Mouse (Mus musculus) urinary bladder, postnatal 36 days (tissue): ENCODE data around the gene Oas2.
"Not testable (repeated sequence)": the region's sequence is repeated elsewhere in the genome, so short reads cannot be mapped to it uniquely, and the experiment has no call there.

ENCODE experiments used
- DNase-seq, 2 experiments: peaks; one replicate each; pipeline ENCODE4 v3.0.0; 2022; ENCODE audit warnings: low spot score in 2 of 2, mixed read lengths in 1 of 2

The Oas2 gene

DNA sequence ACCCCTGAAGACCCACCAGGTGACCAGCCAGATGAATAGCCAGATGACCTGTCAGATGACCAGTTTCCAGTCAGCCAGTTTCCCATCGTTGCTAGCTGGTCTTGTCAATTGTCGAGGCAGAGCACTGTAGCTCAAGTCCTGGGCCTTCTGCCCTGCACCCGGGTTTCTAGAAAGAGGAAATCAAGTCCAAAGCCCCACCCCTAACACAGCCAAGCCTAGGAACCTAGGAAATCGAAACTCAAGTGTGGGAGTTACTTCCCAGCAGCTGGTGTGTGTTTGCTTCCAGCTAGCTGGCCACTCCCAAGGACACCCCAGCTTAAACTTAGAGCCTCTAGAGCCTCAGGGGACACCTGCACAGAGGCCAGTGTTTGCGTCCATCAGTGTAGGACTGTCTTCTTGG is at the start of gene Oas2:
TSS of gene Oas2 (minus strand) at position 166 of the 400 bp plus-strand sequence.
- DNase-seq, result no peak

DNA sequence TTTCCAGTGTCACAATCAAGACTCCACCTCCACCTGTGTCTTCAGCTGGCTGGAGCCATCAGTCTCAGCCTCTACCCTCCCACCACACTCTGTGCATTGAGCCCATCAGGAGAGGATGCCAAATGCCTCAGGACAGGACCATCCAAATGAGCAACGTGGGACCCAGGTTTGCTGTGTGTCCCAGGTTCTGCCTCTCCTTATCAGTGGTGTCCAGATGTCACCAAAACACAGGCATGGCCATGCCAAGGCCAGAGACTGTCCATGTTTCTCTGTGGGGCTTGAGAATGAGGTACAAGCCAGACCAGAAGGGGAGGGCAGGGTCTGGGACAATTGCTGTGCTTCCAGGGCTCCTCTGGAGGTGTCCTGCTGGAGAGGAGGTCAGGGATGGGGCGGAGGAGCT is 49.3 kb upstream of the Oas2 start:
- not testable (repeated sequence) for DNase-seq

DNA sequence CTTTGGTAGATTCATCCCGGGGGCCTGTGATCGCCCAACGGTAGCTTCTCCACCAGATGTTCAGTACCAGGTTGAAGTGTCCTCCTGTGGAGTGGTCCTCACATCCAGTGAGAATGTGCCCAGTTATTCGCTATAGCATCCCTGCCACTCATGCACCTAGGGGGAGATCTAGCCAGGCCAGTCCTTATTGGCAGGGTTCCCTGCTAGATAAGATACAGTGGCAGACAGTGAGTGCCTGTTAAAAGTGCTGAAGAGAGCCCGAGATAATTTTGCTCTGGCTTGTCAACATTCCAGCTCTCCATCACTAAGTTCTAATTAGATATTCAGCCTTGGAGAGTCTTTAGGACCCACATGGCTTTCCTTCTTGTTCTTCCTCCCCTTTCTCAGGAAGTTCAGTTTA is 48.5 kb upstream of the Oas2 start:
- not testable (repeated sequence) for DNase-seq

DNA sequence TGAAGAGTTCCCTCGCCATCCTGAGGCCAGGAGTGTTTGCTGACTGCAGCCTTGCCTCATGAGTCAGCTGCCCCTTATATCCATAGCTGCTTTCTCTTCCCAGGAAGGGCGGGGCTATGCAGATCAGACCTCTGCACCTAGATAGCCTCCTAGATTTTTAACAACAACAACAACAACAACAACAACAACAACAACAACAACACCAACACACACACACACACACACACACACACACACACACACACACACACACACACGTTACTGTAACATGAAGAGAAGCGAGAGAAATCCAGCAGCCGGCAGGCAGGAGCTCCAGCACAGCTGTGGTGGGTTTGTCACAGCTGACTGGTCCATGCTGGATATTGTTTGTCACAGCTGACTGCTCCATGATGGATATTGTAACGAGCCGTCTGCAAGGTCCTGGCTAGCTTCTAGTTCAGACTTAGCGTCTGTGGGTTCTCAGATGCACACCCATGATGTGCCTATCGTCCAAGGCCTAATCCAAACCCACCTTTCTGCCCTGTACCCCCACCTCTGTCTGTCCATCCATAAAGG is 45.9 kb upstream of the Oas2 start, which contains the start of gene Oas1e:
TSS of gene Oas1e (minus strand) at position 51 of the 555 bp plus-strand sequence.
- DNase-seq, result not testable (repeated sequence)

DNA sequence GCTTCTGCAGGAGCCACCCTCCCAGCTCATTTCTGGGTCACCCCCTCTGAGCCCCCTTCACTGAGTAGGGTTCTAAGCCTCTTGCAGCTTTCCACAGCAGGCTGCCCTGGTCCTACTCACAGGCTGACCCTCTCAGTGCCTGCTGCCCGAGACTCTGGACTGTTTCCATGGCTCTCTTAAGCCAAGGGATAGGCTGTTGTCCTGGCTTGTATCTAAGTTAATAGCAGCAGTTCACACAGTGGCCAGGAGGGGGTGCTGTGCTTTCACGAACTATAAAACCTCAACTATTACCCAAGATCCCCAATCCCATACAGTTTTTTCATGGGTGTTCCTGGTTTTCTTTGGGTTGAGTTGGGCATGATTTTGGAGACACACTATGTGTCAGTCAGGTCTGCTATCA is 43.4 kb upstream of the Oas2 start:
- peak; percentile 13 to 20 for DNase-seq

DNA sequence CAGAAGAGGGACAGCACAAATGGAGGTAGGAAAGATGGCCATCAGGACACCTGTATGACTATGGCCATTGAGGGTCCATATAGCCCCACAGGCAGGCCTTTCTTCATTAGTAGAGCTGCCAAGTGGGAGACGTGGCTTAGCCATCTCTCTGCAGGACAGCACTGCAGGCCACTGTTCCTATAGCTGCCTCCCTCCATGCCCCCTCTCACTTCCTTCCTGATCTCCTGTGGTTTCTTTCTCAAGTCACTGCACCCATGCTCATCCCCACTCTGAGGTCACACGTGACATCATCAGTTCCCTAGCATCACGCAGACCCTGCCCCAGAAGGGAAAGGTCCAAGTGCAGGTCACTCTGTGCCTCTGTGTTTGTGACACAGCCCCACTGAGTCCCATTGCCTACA is 37.4 kb upstream of the Oas2 start:
- DNase-seq, result no peak

DNA sequence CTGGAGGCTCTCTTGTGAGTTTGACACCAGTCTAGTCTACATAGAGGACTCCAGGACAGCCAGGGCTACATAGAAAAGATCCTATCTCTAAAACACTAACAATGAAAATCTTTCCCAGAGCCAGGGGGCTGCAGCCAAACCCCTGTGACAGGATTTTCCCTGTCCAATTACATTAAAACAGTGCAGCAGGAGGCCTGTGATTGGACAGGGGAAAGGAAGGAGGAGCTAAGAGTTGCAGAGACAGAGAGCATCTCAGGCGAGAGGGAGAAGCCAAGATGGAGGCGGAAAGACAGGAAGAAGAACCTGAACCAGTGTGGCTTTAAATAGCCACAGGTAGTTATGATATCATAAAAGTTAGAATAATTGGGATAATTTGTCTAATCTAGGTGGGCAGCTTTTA is 32.8 kb upstream of the Oas2 start:
- no peak for DNase-seq

DNA sequence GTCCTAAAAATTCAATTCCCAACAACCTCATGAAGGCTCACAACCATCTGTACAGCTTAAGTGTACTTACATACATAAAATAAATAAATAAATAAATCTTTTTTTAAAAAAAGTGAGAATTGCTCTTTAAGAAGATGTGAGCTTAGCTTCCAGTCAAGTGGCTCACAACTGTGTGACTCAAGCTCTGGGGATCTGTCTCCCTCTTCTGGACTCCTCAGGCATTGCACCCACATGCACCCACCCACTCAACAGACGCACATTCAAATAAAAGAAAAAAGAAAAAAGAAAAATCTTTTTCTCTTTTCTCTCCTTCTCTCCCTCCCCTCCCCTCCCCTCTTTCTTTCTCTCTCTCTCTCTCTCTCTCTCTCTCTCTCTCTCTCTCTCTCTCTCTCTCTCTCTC is 32.0 kb upstream of the Oas2 start:
- no peak for DNase-seq

DNA sequence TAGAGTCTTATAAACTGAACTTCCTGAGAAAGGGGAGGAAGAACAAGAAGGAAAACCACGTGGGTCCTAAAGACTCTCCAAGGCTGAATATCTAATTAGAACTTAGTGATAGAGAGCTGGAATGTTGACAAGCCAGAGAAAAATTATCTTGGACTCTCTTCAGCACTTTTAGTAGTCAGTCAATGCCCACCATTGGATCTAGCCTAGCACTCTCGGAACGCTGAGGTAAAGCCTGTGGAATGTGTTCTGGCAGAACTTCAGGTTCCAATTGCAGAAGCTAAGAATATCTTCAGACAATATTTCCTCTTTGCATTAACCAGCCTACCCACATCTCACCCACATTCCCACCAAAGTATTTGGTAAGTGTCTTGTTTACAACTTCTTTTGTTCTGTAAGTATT is 30.3 kb upstream of the Oas2 start:
- no peak for DNase-seq

DNA sequence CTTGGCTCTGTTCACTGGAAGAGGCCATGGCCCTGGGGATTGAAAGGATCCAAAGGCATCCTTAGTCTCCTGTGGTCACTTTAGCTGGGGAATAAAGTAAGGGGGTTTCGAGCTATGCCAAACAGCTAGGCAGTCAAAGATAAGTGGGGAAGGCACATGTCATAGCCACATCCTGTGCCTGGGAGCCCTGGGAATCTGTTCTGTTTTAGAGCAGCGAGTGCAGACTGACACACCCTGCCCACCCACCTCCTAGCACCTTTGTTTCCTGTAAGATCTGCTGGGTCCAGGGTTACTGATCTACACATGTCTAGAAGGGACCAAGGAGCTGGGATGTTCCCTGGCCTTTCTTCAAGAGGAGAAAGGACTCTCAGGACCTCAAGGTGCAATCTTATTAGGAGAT is 29.3 kb upstream of the Oas2 start:
- no peak for DNase-seq

DNA sequence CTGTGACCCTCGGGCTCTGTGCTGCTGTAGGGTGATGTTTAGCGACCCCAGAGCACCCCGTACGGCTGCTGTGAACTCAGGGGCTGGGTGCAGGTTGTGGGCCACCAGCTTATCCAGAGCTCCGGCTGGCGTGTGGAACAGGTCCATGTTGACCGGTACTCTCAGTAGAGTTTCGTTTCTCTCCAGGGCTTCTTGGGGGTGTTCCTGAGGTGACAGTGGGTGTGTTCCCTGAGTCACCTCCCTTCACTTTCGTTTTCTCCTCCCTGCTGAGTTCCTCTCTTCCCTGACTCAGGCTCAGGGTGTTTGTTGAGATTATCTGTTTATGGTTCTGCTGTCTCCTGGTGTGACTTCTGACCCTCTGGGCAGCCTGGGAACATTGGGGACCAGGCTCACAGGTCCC is 27.8 kb upstream of the Oas2 start, which contains the start of gene Oas3:
TSS of gene Oas3 (minus strand) at position 184 of the 400 bp plus-strand sequence.
- DNase-seq, result no peak

DNA sequence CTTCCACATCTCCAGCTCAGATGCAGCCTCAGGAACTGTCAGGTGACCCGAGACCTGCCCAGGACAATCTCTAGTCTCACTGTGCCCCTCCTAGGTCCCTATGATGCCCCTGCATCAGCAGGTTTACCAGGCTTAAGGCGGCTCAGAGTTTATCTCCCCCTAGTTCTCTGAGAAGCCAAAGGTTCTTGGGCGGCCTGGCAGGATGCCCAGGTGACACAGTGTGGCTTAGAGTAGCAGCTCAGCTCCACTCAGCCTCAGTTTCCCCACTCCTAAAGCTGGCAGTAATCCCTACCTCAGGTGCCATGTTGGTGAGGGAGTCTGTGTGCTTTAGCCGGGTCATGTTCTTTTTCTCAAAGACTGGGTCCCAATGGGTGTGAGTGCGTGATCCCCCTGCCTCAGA is 27.1 kb upstream of the Oas2 start:
- no peak for DNase-seq

DNA sequence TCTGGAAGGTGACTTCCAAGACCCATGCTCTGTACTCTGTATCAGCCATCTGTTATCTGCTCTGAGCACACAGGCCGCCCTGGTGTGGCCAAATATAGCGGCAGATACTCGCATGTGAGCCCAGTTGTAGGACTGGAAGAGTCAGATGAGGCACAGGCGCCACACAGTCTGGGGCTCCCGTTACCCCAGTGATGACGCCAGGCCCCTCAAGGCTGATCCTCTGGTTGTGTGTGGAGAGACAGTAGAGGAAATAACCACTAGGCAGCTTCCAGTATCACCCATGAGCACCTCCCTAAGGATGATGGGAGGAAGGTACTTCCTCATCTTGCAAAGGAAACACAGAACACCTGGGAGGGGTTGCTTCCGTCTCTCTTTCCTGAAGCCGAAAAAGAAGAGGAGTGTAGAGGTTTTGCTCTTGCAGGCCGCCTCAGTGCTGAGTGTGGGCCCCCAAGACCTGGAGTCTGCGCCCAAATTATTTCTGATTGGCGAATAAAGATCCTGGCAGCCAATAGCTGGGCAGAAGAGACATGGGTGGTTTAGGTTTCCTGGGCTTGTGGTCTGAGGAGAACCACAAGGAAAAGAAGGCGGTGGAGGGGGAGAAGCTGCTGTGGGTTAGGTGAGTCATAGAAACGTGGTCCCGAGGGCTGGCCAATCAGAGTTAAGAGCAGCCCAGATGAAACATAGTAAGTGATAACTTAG is 25.8 kb upstream of the Oas2 start:
- no peak for DNase-seq

DNA sequence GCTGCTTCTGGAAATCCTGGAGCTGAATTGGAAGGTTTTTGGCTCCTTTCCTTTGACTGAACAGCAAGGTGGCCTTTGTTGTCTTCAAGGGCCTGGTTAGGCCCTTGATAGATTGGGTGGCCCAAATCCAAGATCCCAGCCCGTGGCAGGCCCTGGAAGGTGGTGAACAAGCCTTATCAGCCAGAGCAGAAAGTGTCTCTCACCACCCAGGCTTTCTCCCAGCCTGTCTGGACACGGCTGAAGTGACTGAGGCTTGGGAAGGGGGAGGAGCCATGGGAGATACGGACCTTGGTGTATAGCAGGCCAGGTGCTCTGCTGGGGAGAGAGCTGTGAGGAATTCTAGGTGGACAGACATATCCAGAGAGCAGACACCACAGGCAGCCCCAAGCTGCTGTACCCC is 19.7 kb upstream of the Oas2 start:
- DNase-seq, result no peak

DNA sequence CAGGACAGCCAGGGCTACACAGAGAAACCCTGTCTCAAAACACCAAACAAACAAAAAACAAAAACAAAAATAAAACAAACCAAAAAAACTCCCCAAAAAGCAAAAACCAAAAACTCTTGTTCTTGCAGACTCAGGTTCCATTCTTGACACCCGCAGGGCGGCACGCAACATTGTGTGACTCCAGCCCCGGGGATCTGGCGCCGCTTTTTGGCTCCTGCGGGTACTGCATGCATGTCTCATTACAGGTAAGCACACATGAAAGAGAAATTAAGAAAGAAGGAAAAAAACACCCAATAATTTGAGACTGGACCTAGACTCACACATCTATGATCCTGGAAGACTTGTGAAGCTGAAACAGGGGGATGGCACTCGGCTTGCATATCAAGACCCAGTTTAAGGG is 15.4 kb upstream of the Oas2 start:
- DNase-seq, result no peak

DNA sequence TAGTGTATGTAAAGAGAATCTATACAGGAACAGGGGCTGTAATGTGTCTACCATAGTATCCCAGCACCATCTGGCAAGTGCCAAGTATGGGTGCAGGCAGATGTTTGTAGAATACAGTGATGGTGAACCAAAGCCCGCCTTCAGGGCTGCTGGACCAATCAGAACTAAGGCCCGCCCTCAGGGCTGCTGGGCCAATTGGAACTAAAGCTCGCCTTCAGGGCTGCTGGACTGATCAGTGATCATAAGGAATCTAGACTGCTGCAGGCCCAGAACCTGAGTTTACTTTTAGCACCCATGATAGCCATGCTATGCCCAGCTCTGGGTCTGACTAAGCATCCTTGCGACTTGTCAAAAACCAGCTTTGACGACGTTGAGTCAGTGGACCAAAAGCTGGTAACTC is 12.2 kb upstream of the Oas2 start:
- DNase-seq, result no peak

DNA sequence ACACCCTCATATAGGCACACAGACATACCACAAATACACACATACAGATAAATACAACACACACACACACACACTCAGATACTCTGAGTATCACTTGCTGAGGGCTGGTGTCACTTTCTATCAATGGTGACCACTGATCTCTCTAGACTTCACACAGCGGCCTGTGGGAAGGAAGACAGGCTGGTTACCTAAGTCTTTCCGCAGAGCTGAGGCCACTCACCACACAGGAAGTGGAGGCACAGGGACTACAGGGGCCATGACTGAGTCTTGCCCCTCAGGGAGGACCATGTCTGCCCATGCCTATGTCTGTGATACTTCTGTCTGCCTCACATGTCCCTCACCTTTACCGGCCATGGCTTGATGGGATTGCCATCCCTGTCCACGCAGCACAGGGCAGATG is 4.6 kb upstream of the Oas2 start:
- DNase-seq, result no peak

DNA sequence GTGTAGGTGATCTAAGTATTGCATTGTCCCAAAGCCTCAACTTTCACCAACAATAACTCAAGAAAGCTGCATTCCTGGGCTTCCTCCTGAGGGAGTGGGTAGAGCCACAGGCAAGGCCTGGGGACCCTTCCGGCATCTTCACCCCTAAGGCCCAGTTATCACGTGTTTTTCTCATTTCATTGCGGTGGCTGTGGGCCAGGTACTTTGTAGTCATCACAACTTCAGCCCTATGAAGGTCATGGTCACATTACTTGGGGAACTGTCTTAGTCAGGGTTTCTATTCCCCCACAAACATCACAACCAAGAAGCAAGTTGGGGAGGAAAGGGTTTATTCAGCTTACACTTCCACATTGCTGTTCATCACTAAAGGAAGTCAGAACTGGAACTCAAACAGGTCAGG is 3.1 kb upstream of the Oas2 start:
- DNase-seq, result no peak

DNA sequence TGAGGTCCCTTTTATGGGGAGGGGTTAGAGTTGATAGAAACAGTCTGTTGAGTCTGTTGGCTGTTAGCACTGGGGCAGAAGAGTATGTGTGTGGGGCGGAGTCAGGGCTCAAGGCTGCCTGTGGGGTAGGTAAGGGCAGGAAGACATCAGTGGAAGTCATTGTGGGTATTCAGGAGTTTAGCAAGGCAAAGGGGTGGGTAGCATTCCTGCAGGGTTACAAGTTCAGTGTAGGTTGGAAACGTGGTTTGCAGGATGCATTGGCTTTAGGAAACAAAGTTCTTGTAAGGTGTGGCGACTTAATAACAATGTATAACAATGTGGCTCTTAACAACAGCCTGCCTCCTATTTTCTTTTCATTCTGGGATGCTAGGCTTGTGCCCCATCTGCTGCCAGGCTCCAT is 1.6 kb upstream of the Oas2 start:
- DNase-seq, result no peak

DNA sequence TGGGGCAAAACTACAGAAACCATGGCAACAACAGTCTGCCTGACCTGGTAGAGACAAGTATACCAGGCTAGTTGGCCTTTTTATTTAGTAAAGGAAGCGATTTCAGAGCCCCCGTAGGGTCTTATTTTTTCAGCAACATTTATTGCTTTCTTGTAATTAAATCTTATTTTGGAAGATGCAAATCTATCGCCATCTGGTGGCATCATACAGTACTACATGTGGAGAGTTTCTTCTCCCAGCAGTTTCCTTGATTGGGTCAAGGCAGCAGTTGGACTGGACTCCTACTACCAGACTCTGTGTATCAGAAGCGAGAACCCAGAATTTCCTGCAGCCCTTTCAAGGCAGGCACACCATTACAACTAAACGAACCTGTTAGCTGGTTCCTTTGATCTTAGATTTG is 3.2 kb downstream of the Oas2 start:
- peak; percentile 15 to 18 for DNase-seq

DNA sequence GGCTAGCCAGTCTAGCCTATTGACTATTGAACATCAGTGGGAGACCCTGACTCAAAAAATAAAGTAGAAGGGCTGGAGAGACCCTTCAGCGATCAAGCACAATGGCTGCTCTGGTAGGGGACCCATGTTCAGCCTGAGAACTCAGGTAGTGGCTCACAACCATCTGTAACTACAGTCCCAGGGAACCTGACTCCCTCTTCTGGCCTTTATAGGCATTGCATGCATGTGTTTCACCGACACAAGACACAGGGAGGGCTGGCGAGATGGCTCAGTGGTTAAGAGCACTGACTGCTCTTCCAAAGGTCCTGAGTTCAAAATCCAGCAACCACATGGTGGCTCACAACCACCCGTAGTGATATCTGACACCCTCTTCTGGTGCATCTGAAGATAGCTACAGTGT is 7.5 kb downstream of the Oas2 start:
- DNase-seq, result no peak

DNA sequence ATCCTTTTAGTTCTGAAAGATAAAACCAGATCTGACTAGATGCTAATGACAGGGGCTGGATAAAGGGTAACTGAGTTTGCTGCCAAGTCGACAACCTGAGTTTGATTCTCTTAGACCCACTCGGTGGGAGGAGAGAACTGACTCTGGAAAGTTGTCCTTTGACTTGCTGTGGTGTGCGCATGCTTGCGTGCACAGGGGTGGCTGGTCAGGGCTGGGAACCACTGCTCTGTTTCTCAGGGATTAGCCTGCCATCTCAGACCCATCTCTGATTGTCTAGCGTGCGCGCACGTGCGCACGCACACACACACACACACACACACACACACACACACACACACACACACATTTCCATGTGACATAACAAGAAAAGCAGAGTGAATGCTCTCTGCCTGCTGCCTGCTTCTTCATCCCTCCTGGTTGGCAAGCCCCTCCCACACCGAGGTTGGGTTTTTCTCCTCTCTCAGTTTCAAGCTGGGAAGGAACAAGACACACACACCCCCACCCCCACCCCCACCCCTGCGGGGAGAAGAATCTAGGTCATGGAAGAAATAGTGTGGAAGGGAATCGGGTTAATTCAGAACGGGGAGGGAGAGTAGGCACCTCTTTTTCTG is 15.2 kb downstream of the Oas2 start:
- DNase-seq, result no peak

DNA sequence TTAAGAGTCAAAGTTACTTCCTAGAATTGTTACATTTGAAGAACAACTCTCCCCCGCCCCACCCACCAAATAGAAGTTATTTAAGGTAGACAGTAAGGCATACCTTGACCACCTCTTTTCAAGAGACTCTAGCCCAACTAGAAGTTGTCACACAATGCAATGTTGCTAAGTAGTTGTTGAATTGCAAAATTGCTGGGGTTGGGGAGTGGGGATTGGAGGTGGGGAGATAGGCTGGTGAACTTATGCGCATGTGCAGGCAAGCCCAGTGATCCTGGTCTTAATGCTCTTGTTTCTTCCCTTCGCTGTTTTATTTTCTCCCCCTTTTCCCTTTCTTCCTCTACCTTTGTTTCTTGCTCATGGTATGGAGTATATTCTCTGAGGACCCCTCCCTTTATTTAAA is 16.0 kb downstream of the Oas2 start:
- no peak for DNase-seq
